Mouse (Mus musculus): ENCODE measurements around the gene Fitm2. TPM values are rescaled to one million over a fixed set of nuclear protein-coding genes. Genes with fewer than 3 reads are reported as not detected.

The Fitm2 gene
- polyA plus RNA-seq, 1 experiment from 2014 or later: 9.4 TPM

Other genes with a start within 250 kb of the Fitm2 start
- 0.52 and 0.83 TPM in 2 replicates for gene Jph2, start 74.6 kb downstream of the Fitm2 start, polyA plus RNA-seq (2016; fragmentation: Nextera tagmentation; extraction: Ambion mirVana)
- gene Oser1, start 47.9 kb downstream of the Fitm2 start, polyA plus RNA-seq (2016; fragmentation: Nextera tagmentation; extraction: Ambion mirVana): 94.0 and 99.5 TPM in 2 replicates
- 7.6 and 9.1 TPM in 2 replicates for gene Gdap1l1, start 34.2 kb downstream of the Fitm2 start, polyA plus RNA-seq (2016; fragmentation: Nextera tagmentation; extraction: Ambion mirVana)
- not detected in 2 replicates for gene R3hdml, start 19.7 kb upstream of the Fitm2 start, polyA plus RNA-seq (2016; fragmentation: Nextera tagmentation; extraction: Ambion mirVana)
- not detected in 2 replicates for gene Hnf4a, start 34.2 kb upstream of the Fitm2 start, polyA plus RNA-seq (2016; fragmentation: Nextera tagmentation; extraction: Ambion mirVana)
- gene Ttpal, start 129.7 kb upstream of the Fitm2 start, polyA plus RNA-seq (2016; fragmentation: Nextera tagmentation; extraction: Ambion mirVana): 31.3 and 33.4 TPM in 2 replicates
- 21.9 and 22.1 TPM in 2 replicates for gene Serinc3, start 172.5 kb upstream of the Fitm2 start, polyA plus RNA-seq (2016; fragmentation: Nextera tagmentation; extraction: Ambion mirVana)
- 189 and 194 TPM in 2 replicates for gene Pkig, start 185.8 kb upstream of the Fitm2 start, polyA plus RNA-seq (2016; fragmentation: Nextera tagmentation; extraction: Ambion mirVana)

Measured in embryonic facial prominence, embryonic 10.5 days (tissue).